Mouse (Mus musculus) intestine, embryonic 16.5 days (tissue): ENCODE measurements around the gene Chchd6. TPM values are rescaled to one million over a fixed set of nuclear protein-coding genes. Genes with fewer than 3 reads are reported as not detected.
A peak's percentile ranks its signal among the peaks of the same experiment; 100 is the strongest.

Source experiments
- ATAC-seq: fragments of 200-750 bp; cut with Nextera tagmentation; 2 replicates; pipeline ENCODE4 v1.8.0; 2017; ENCODE audit warnings: moderate TSS enrichment, moderate library complexity
- H3K27ac ChIP-seq: fragments of 300-500 bp; sonication (generic); 2 replicates; pipeline ENCODE4 v1.5.1; 2014; ENCODE audit warnings: mild to moderate bottlenecking, low read length
- H3K27me3 ChIP-seq: fragments of 300-500 bp; sonication (generic); replicated peaks from 2 replicates; pipeline ENCODE4 v1.6.1; 2014; ENCODE audit warnings: low read length, control low read depth, mixed read lengths; ENCODE audit not compliant: control insufficient read depth, insufficient read depth
- H3K36me3 ChIP-seq: fragments of 300-500 bp; sonication (generic); 2 replicates; pipeline ENCODE4 v1.6.1; 2014; ENCODE audit warnings: low read length, control low read depth; ENCODE audit not compliant: control insufficient read depth, insufficient read depth
- H3K4me1 ChIP-seq: fragments of 300-500 bp; sonication (generic); 2 replicates; pipeline ENCODE4 v1.6.1; 2014; ENCODE audit warnings: low read length, control low read depth, mixed read lengths; ENCODE audit not compliant: control insufficient read depth, insufficient read depth
- H3K4me2 ChIP-seq: fragments of 300-500 bp; sonication (generic); 2 replicates; pipeline ENCODE4 v1.6.1; 2014; ENCODE audit warnings: low read depth, low read length, control low read depth
- H3K4me3 ChIP-seq: fragments of 300-500 bp; sonication (generic); 2 replicates; pipeline ENCODE4 v1.5.1; 2014; ENCODE audit warnings: mild to moderate bottlenecking, low read length
- H3K9ac ChIP-seq: fragments of 300-500 bp; sonication (generic); 2 replicates; pipeline ENCODE4 v1.6.1; 2014; ENCODE audit warnings: low read depth, low read length
- H3K9me3 ChIP-seq: fragments of 300-500 bp; sonication (generic); 2 replicates; pipeline ENCODE4 v1.6.1; 2016; ENCODE audit warnings: low read length, control low read depth; ENCODE audit not compliant: control insufficient read depth
- WGBS: fragments of 180-500 bp; shearing (Covaris S2); extraction: QIAGEN DNeasy Blood & Tissue Kit; methylation state at CpG from one replicate; pipeline ENCODE4 v1.1.7; 2014; 5-methylcytosine and 5-hydroxymethylcytosine counted together
- polyA plus RNA-seq: library from polyadenylated mRNA; unstranded; fragments of >200 nt; fragmentation: Nextera tagmentation; extraction: Ambion mirVana; gene quantifications from 2 replicates; pipeline ENCODE4 v1.2.1, GENCODE M21; 2015

Gene Chchd6
- polyA plus RNA-seq, 1 experiment from 2014 or later = 41.3 TPM

DNA sequence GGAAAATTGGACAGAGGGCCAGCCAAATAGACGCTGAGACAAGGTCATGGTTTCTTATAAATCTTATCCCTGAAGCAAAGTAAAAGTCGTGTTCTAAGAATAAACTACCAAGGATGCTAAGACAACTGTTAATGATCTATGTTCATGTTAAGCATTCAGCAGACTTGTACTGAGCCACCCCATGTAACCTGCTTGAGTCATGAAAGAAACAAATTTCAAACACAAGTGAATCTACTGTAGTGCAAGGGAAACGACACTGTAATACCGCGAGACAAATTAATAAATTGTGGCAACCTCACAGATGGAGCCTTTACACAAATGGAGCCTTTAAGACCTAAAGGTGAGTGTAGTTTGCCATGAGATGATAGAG, 310 bp upstream of the Chchd6 start:
- Histone ChIP-seq H3K27ac (no peak overlapping the region), H3K9ac (no peak overlapping the region), H3K9me3 (no peaks in the 10 kb centered on the region), H3K27me3 (no peaks in the 10 kb centered on the region), H3K4me3 (peak overlapping the region; percentile 74), H3K4me2 (peak overlapping the region; percentile 81), H3K4me1 (no peaks in the 10 kb centered on the region), H3K36me3 (no peaks in the 10 kb centered on the region)
- 23% methylated on average over 5 of the region's 5 CpGs for WGBS
- ATAC-seq = peak; percentile 49

DNA sequence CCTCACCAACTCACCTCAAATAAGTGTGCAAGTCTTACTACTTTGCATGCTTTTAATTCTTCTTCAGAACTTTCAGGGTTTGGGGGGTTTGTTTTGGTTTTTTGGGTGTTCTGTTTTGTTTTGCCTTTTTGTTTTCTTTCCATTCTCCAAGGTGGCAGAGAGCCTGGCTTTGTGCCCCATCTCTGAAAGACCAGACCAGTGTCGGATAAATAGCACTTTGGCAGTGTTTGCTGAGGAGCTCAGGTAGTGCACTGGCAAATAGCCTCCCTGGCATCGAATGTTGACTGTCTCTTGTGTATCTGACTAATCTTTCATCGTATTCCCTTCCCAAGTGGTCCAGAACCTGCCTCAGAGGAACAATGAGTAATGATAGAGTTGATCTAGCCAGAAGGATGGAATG, 3.4 kb downstream of the Chchd6 start:
- Histone ChIP-seq H3K4me1 (no peaks in the 10 kb centered on the region), H3K27ac (no peak overlapping the region), H3K4me2 (no peak overlapping the region), H3K9ac (no peak overlapping the region), H3K9me3 (no peaks in the 10 kb centered on the region), H3K4me3 (no peak overlapping the region), H3K27me3 (no peaks in the 10 kb centered on the region), H3K36me3 (no peaks in the 10 kb centered on the region)
- 79% methylated on average over 3 of the region's 3 CpGs for WGBS
- ATAC-seq = no peak

DNA sequence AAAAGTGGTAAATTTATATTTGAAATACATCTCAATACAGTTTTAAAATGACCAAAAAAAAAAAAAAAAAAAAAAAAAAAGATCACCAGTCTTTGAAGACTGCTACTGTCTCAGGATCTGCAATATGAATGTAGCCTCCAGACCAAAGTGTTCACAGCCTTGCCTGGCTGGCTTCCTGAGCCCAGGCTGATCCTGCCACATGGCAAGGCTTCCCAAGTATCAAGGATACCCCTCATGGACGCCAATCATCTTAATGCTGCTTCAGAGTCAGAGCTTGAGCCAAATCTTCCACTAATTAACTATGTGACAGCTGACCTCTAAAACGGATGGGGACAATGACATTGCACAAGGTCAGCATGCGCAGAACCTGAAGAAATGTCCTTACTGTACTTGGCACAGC, 3.9 kb downstream of the Chchd6 start:
- H3K9me3 ChIP-seq = no peaks in the 10 kb centered on the region
- no peak overlapping the region for H3K9ac ChIP-seq
- WGBS = 84% methylated on average over 3 of the region's 3 CpGs
- no peak for ATAC-seq
- no peaks in the 10 kb centered on the region for H3K4me1 ChIP-seq
- H3K27ac ChIP-seq = no peak overlapping the region
- H3K27me3 ChIP-seq = no peaks in the 10 kb centered on the region
- H3K4me3 ChIP-seq = no peak overlapping the region
- no peak overlapping the region for H3K4me2 ChIP-seq
- H3K36me3 ChIP-seq = no peaks in the 10 kb centered on the region

DNA sequence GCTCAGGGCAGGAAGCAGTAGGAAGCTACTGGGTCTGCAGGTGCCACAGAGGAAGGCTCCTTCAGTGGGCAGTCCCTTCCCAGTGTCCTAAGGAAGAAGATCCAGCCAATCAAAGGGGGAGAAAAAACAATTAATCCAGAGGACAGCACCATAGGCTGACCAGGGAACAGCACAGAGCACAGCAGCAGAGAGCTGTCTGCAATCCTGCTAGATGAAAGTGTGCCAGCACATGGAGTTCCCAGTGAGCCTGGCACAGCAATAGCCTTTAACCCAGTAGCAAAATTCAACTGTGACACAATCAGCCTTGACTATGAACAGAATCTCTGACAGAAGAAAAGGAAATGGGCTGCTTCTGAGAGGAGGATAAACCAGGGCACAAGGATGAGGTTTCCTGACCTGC, 9.8 kb downstream of the Chchd6 start:
- no peak for ATAC-seq
- Histone ChIP-seq H3K9ac (no peak overlapping the region), H3K4me1 (no peaks in the 10 kb centered on the region), H3K4me2 (no peak overlapping the region), H3K27me3 (no peaks in the 10 kb centered on the region), H3K9me3 (no peaks in the 10 kb centered on the region), H3K4me3 (no peak overlapping the region), H3K27ac (no peak overlapping the region), H3K36me3 (no peaks in the 10 kb centered on the region)

GRCm38 (mm10) chr6:89584634-89585409, 10.6 kb downstream of the Chchd6 start:
- Histone ChIP-seq H3K36me3 (no peaks in the 10 kb centered on the region), H3K27me3 (no peaks in the 10 kb centered on the region), H3K4me3 (no peak overlapping the region), H3K27ac (no peak overlapping the region), H3K4me2 (no peak overlapping the region), H3K9me3 (no peaks in the 10 kb centered on the region), H3K9ac (no peak overlapping the region), H3K4me1 (no peaks in the 10 kb centered on the region)
- ATAC-seq = no peak
- WGBS = 37% methylated on average over 5 of the region's 5 CpGs

GRCm38 (mm10) chr6:89583170-89583569, 12.3 kb downstream of the Chchd6 start:
- 87% methylated on average over 3 of the region's 3 CpGs for WGBS
- Histone ChIP-seq H3K36me3 (no peaks in the 10 kb centered on the region), H3K4me1 (no peaks in the 10 kb centered on the region), H3K27ac (no peak overlapping the region), H3K27me3 (no peaks in the 10 kb centered on the region), H3K4me3 (no peak overlapping the region), H3K4me2 (no peak overlapping the region), H3K9me3 (no peaks in the 10 kb centered on the region), H3K9ac (no peak overlapping the region)
- no peak for ATAC-seq

DNA sequence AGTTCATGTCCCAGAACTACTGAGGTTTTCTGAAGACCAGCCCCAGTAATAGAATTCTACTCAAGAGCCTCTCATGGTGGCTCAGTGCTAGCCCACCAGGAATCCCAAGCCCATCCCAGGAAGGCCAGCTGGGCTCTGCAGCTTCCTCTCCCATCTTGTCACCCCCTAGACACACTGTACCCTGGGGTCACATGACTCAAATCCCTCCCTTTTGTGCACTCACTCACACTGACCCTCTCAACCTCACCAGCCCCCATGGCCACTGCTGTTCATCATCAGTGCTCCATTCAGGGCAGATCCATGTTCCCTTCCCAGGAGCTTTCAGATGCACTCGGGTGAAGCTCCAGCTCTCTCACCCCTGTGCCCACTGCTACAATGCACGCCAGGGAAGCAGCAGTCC, 20.8 kb downstream of the Chchd6 start:
- Histone ChIP-seq H3K4me2 (no peak overlapping the region), H3K27me3 (no peaks in the 10 kb centered on the region), H3K36me3 (no peaks in the 10 kb centered on the region), H3K9me3 (no peaks in the 10 kb centered on the region), H3K9ac (no peak overlapping the region), H3K27ac (no peak overlapping the region), H3K4me3 (no peak overlapping the region), H3K4me1 (no peaks in the 10 kb centered on the region)
- ATAC-seq = no peak
- 29% methylated on average over 2 of the region's 2 CpGs for whole genome bisulfite sequencing

GRCm38 (mm10) chr6:89573768-89574167, 21.7 kb downstream of the Chchd6 start:
- no peaks in the 10 kb centered on the region for H3K36me3 ChIP-seq
- ATAC-seq = no peak
- no peaks in the 10 kb centered on the region for H3K4me1 ChIP-seq
- H3K9me3 ChIP-seq = no peaks in the 10 kb centered on the region
- H3K27ac ChIP-seq = no peak overlapping the region
- no peaks in the 10 kb centered on the region for H3K27me3 ChIP-seq
- WGBS = 86% methylated on average over 2 of the region's 2 CpGs
- no peak overlapping the region for H3K9ac ChIP-seq
- no peak overlapping the region for H3K4me2 ChIP-seq
- H3K4me3 ChIP-seq = no peak overlapping the region

DNA sequence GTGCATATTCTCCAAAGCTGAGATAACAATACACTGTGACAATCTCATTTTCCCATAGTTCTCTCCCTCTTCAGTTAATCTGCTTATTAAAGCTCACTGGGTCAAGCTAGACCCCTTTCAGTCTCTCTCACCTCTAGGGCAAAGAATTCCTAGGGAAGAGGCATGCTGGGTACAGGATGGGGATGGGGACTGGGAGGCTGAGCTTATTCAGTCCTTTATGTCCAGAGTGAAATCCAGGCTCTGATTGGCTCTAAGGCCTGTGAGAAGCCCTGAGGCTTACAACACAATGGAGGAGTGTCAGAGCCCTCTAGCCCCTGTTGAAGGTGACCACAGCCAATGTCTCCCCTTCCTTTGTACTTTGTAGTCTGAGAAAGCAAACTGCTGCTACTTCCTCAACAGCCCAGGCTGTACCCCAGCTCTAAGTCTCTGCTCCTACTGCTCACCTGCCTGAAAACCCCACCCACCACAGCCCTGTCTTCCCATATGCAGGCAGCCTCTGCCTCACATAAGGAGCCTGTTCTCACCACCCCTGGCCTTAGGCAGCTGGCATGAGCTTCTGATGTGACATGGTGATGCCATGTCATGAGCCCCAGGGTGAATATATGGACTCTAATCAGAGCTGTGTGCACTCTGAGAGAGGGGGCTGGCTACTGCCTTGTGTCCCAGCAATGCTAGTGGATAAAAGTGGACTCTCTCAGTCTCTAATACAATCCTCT, 22.4 kb downstream of the Chchd6 start:
- H3K27ac ChIP-seq = no peak overlapping the region
- no peak overlapping the region for H3K4me3 ChIP-seq
- no peaks in the 10 kb centered on the region for H3K4me1 ChIP-seq
- no peak overlapping the region for H3K4me2 ChIP-seq
- no peak overlapping the region for H3K9ac ChIP-seq
- no peaks in the 10 kb centered on the region for H3K9me3 ChIP-seq
- ATAC-seq = no peak
- H3K27me3 ChIP-seq = no peaks in the 10 kb centered on the region
- no peaks in the 10 kb centered on the region for H3K36me3 ChIP-seq
